Mouse (Mus musculus): Measurements from ENCODE around the gene Gm20390.

Gene Gm20390

DNA sequence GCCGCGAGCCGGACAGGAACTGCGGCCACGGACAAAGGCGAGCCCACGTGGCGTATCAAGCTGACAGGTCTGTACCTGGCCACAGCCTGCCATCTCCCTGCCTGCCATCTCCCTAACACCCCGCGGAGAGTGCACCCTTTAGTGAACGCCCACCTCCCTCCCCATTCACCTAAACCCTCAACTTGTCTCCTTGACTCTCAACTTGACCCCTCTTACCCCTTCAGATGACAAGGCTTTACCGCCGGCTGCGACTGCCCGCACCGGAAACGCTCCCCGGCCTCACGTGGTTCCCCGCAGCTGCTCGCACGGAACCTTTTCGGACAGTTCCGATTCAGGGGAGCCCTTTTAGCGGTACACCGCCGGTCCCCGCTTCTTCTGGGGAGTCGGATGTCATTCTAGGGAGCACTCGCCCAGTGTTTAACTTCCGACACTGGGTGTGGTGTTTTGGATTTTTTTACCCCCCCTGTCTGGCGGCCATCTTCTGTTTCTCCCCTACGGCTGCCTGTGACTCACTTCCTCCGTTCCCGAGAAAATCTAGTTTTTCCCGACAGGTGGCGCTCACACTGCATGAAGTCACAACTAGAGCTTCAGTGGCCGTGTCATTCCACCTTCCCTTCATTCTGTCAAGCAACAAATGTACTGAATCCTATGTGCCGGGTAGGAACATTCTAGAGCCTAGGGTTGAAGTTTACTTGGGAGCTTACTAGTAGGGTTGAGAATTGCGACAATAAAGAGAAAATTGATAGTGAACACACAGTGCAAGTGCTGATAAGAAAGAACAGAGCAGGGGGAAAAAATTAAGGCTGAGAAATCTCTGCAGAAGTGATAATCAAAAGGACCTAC is at the start of gene Gm20390, which contains the start of gene Nme1:
TSS of gene Gm20390 (minus strand) at position 289 of the 843 bp plus-strand sequence.
TSS of gene Nme1 (minus strand) at position 517 of the 843 bp plus-strand sequence.
- CTCF ChIA-PET, result interaction anchor here (0.8 to 1.3 kb wide), 2 partner anchors 11 to 12 kb away, joined by 3 to 4 read pairs; partner anchors contain the start of gene Nme2

DNA sequence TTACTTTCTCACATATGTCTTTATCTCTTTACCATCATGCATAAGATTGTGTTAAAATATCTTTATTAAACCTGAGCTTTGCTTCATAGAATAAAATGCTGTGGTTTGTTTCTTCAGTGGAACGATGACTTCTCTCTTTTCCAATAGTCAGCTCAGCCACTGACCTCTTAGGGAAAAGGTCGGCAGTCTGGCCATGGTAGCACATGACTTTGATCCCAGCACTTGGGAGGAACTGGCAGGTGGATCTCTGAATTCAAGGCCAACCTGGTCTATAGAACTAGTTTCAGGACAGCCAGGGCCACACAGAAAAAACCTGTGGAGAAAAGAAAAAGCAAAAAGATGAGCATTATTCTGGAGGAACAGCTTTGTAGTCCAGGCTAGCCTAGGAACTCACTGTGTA is 35.3 kb upstream of the Gm20390 start:
- CTCF ChIA-PET, result no interaction called here

DNA sequence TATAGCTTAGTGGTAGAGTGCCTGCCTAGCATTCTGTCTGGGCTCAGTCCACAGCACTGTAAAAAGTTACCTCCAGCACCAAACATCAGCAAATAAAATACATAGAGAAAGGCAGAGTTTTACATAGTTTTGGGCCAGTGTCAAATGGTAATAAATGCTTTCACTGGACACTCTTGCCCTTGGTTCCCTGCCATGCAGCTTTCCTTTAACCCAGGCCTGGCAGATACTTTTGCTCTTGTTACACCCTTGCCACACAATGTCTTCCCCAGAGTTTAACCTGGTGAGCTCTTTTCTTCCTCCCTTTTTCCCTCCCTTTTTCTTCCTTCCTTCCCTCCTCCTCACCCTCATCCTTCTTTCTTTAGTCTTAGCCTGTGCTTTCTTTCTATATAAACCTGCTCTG is 31.2 kb upstream of the Gm20390 start:
- CTCF ChIA-PET, result no interaction called here

DNA sequence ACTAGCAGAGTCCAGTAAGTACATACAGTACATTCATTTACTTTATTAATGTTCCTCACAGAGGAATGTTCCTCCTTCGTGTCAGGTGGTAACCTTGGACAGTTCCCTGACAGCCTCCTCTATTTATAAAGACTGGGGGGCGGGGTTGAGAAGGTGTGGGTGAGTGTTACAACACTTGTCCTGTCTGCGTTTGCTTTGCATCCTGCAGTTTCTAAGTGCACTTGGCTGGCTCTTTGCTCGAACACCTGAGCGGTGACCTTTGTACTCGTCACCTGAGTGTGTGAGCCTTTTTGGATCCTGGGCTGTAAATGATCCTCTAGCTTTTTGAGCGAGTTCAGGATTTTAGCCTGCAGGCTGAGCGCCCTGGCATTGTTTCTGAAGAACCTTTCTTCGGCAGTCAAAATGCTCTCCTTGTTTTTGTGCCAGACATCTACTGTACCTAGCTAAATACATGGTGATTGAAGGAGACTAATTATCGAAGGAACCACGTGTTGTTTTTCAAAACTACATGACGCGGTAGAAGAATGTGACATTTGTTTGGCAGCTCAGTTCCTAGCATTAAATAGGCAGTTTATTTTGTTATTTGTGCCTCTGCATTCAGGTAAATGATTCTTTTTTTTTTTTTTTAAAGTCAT is 29.2 kb upstream of the Gm20390 start:
- CTCF ChIA-PET, result interaction anchor here (0.7 kb wide), 1 partner anchor 11 kb away, joined by 8 read pairs; no protein-coding TSS in a partner anchor

DNA sequence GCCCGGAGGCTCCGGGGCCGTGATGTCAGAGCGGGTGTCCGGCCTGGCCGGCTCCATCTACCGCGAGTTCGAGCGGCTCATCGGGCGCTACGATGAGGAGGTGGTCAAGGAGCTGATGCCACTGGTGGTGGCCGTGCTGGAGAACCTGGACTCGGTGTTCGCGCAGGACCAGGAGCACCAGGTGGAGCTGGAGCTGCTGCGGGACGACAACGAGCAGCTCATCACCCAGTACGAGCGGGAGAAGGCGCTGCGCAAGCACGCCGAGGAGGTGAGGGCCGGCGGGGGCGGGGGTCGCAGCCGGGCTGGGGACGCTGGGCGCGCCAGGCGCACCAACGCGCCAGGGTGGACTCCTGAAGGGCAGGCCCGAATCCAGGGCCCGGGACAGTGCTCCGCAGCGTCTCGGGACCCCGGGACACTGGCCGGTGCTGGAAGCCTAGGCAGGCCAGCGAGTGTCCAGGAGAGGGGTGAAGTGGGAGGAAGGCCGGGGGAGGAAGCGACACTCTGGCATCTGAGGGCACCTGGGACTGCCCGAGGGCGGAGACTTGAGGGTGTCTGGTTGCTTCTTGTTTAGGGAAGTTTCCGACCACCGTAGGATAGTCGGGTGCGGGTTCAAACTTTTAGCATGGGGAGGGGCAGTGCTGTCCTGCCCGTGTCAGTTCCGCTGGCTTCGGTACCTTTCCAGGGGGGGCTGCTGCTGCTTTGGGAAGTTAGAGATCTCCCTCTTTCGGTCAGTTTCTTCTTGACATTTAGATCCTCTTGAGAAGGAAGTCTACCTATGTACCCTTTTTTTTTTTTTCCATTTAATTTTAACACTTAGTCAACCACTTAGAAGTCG is 28.4 kb upstream of the Gm20390 start:
- CTCF ChIA-PET, result interaction anchor here (1.1 kb wide), 1 partner anchor 31 kb away, joined by 6 read pairs; no protein-coding TSS in a partner anchor

DNA sequence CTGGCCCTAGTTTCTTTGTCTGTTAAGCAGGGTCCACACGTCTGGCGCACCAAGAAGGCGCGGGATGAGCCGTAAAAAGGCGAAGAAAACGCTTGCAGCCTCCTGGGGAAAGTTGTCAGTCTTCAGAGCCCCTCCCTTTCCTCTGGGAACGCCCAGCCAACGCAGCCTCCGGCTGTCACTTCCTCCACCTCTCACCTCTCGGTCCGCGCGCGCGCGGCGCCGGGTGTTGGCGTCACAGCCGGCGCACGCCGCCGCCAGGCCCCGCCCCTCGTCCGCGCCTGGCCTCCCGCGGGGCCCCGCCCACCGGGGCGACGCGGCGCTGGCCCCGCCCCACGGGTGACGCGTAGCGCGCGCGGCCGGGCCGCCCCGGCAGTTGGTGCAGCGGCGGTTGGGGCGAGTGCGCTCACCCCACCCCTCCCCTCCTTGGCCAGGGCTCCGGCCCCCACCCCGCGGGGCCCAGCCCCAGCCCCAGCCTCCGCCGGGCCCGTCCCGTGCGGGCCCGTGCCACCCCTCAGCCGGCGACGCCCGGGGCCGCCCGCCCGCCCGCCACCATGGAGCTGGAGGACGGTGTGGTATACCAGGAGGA is 27.7 kb upstream of the Gm20390 start, which contains the start of gene Spag9:
TSS of gene Spag9 (plus strand) at position 372 of the 586 bp plus-strand sequence.
- CTCF ChIA-PET, result interaction anchor here (1.1 kb wide), 1 partner anchor 32 kb away, joined by 6 read pairs; no protein-coding TSS in a partner anchor

DNA sequence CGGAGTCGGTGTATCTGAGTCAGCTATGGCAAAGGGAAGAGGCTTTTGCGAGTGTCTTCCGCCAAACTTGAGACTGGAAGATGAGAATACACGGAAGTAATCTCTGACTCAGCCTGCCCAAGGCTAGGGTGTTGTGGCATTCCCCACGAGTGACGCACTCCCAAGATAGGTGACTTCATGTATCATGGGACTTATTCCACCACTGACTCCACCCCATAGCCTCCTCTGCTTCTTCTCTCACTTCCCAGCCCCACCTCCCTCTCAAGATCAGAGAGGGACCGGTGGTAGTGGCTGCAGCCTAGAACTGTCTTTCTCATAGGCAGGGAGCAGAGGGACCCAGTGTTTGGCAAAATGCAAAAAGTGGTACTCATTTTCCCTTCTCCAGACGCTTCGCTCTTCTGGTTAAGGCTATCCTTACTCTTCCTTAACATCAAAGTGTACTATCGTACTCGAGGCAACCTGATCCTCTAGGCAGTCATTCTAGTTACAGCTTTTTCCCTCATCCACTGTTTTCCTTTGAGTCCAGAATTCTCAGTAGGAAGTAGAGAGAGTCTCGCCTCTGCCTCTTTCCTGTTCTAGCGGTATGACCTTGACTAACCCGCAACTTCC is 27.1 kb upstream of the Gm20390 start:
- CTCF ChIA-PET, result no interaction called here

DNA sequence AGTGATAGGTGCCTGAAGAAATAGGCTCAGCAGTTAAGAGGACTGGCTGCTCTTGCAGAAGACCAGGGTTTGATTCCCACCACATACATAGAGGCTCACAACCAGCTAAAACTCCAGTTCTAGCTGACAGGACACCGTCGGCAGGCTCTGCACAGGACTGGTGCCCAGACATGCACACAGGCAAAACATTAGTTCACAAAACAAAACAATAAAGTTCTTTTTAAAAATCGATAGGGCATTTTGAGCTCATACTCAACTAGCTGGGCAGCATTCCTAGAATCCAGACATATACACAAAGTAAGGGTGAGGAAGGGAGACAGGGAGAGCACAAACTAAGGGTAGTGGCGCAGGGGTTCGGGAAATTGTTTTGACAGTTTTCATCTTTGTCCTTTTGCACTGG is 26.4 kb upstream of the Gm20390 start:
- CTCF ChIA-PET, result no interaction called here

DNA sequence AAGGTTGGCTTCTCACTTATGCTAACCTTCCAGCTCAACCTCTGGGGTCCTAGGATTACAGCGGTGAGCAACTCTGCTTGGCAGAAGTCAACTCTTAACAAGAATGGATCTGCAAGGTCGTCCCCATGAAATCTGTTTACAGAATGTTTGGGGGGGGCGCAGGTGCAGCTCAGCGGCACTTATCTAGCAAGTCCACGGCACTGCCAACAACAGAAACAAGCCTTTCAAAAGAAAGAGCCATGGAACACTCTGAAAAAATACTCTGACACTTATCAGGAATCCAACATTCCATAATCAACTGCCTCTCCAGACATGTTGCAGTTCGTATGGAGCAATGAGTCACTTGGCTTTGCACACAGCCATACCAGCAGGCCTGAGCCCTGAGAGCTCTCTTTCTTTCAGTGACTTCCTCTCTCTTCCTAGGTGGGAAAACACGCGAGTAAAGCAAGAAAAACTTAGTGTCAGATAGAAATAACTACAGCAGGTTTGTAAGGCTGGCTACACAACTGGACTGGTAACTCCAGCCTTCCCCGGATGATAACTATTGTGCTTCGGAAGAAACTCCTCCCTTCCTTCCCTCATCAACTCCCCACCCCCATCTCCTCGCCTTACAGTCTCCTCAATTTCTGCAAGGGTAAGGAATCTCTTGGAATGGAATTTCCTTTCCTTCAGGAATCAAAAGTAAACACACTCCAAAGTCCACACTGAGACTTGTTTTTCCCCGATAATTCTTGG is 20.4 kb upstream of the Gm20390 start:
- CTCF ChIA-PET, result no interaction called here

DNA sequence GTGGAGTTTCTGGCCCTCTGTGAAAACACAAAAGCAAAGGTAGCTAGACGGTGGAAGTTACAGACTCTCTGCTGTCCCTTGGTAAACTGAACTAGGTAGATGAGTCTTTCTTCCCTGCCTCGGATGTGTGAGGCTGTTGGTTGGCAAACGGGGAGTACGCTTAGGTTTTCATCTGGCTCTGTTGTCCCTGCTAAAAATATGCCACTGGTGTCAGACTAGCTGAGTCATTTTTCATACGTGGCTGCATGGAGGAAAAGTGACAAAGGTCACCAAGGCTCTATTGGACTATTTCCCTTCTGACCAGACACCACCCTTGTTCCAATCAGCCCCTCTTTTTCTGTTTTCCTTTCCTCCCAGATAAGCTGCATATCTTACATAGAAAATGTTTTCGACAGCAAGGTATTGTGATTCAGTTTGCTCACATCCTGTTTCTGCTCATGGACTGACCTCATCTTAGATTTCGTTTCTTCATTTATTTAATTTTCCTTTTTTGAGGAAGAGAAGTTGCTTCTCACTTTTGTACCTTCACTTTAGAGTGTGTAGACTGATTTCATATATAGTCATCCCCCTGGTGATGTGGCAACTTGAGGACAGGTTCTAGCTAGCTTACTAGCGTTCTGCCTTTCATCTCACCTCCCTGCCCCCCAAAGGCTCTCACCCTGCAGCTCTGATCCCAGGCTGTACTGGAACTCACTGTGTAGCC is 19.7 kb upstream of the Gm20390 start:
- CTCF ChIA-PET, result no interaction called here

DNA sequence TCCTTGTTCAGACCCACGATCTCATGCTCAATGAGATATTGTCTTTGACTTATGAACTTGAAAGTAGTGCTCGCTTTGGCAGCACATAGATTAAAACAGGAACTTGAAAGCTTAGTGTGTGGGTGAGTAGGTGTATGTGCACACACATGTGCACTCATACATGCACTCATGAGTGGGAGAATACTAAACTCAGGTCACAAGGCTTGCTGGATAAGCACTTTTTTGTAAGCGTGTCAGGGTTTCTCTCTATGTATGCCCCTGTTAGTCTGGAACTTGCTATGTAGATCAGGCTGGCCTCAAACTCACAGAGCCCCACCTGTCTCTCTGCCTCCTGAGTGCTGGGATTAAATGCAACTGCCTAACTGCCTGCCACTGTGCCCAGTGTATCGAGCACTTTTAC is 18.9 kb upstream of the Gm20390 start:
- CTCF ChIA-PET, result interaction anchor here (0.6 to 0.9 kb wide), 2 partner anchors 10 to 17 kb away, joined by 3 to 8 read pairs; no protein-coding TSS in a partner anchor

DNA sequence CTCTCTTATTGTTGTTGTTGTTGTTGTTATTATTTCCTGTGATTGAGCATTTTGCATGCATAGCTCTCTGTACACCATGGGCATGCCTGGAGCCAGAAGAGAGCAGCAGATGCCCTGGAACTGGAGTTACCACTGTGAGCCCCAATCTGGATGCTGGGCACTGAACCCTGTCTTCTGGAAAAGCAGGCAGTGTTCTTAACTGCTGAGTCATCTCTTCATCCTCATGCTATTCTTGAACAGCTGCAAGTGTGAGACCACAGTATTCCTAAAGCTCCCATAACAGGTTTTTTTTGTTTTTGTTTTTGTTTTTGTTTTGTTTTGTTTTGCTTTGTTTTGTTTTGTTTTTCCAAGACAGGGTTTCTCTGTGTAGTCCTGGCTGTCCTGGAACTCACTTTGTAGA is 18.2 kb upstream of the Gm20390 start:
- CTCF ChIA-PET, result interaction anchor here (0.6 to 0.9 kb wide), 2 partner anchors 11 to 17 kb away, joined by 3 to 8 read pairs; no protein-coding TSS in a partner anchor

DNA sequence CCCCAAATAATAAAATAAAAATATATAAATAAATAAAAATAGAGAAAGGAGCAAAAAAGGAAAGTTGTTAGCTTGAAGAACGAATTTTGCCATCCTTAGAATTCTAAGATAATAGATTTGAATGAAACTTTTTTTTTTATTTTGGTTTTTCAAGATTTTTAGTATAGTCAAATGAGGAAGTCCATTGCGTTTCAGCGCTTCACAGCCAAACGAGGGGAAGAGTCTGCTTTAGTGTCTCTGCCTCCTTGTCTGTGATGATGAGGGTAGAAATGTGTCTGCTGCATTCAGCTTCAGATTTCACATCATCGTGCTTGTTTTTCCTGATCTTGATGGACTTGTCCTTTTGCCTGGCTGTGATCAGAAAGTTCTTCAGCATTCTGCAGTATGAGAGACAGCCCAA is 17.2 kb upstream of the Gm20390 start:
- CTCF ChIA-PET, result interaction anchor here (0.9 kb wide), 1 partner anchor 16 kb away, joined by 3 read pairs; no protein-coding TSS in a partner anchor

DNA sequence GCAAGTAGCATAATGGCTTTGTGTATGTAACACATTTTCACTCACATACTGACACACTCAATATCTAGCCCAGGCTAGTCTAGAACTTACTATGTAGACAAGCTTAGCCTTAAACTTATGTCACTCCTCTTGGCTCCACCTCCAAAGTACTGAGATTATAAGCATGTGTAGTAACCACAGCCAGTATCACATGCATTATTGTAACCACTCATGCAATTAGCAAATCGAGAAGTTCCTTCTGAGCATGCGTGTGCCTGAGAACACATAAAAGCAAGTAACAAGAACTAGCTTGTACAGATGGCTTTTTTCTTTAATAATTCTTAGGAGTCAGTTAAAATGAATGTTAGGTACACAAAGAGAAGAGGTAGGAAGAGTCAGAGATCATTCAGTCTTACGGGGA is 16.5 kb upstream of the Gm20390 start:
- CTCF ChIA-PET, result interaction anchor here (0.6 to 0.9 kb wide), 2 partner anchors 15 to 58 kb away, joined by 3 read pairs; no protein-coding TSS in a partner anchor

DNA sequence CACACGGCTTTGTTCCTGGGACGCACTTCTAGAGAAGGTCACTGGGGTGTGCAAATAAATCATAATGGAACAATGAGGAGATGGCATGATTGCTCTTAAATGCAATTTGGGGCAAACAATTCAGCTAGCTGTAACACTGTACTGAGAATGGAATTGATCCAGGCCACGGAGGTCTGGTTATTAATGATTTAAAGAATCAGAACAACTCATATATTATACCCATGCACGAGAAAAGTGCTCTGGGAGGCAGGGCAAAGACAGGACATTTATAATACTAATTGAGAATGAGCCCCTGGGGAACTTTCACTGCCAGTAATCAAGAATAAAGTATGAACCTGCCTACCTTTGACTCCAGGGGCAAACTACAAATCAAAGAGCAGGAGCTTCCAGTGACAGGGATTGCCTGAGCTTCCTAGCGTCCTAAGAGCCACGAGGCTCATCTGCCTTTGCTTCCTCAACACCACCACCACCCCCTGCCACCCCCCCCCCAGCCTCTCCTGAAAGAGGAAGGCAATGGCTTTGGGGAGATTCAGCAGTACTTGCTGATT is 11.5 kb upstream of the Gm20390 start:
- CTCF ChIA-PET, result no interaction called here

DNA sequence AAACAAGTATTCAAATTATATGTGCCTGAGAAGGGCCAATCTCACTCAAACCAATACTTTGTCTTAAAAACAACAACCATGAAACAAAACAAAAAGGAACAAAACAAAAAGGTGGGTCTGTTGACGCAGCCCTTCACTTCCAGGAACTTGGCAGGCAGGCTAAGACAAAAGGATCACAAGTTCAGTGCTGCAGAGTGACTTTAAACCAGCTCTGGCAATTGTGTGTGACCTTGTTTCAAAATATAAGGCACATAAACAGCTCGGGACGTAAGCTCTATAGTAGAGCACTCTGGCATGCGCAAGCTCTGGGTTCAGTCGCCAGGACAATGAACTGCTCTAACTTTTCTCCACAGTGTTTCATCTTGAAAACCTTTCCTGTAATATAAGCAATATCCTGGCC is 4.9 kb upstream of the Gm20390 start:
- CTCF ChIA-PET, result no interaction called here

DNA sequence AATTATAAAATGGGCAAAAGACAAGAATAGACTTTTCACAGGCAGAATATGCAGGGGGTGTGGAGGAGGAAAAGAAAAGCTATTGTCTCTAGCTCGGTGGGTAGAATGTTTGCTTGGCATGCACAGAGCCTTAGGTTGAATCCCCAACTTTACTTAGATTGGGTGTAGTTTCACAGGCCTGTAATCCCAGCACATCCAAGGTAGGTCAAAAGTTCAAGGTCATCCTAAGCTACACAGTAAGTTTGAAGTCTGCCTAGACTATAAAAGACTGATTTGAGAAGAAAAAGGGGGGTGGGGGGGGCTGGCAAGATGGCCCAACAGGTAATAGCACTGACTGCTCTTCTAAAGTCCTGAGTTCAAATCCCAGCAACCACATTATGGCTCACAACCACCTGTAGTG is 1.7 kb upstream of the Gm20390 start:
- CTCF ChIA-PET, result interaction anchor here (0.5 to 1.1 kb wide), 6 partner anchors 15 to 74 kb away, joined by 3 to 5 read pairs (median 3); no protein-coding TSS in a partner anchor

DNA sequence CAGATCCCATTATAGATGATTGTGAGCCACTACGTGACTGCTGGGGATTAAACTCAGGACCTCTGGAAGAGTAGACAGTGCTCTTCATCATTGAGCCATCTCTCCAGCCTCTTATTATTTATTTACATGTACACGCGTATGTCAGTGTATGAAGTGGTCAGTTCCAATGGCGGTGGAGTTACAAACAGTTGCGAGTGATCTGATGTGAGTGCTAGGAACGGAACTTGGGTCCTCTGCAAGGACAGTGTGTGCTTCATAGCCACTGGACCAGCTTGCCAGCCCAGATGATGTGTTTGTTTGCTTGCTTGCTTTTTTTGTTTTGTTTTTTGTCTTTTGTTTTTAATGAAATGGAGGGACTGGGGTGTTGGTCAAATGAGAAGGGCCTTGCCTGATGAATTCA is 1.1 kb upstream of the Gm20390 start:
- CTCF ChIA-PET, result interaction anchor here (0.5 to 1.1 kb wide), 3 partner anchors 16 to 64 kb away, joined by 3 to 5 read pairs (median 3); no protein-coding TSS in a partner anchor

DNA sequence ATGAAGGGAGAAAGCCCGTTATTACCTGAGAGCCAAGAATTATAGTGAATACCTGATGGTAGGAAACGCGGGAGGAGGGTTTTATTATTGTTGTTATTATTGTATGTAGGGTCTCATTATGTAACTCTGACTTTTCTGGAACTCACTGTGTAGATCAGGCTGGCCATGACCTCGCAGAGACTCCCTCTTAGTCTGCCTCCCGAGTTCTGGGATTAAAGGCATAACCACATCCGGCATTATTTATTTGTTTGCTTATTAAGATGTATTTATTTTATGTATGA is 695 bp upstream of the Gm20390 start:
- CTCF ChIA-PET, result no interaction called here

Data from spleen, embryonic (tissue).